Mouse (Mus musculus) neural tube, embryonic 15.5 days (tissue): ENCODE data around the gene Hspb1. TPM values are rescaled to one million over a fixed set of nuclear protein-coding genes. Genes with fewer than 3 reads are reported as not detected.

Experiments
- ATAC-seq: fragments of 200-750 bp; cut with Nextera tagmentation; 2 replicates; pipeline ENCODE4 v1.8.0; 2017; ENCODE audit warnings: mild to moderate bottlenecking, moderate TSS enrichment, moderate library complexity; ENCODE audit not compliant: low FRiP score
- H3K27ac ChIP-seq: fragments of 300-500 bp; sonication (generic); replicated peaks from 2 replicates; pipeline ENCODE4 v1.5.1; 2015; ENCODE audit warnings: mild to moderate bottlenecking, inconsistent platforms
- H3K27me3 ChIP-seq: fragments of 300-500 bp; sonication (generic); replicated peaks from 2 replicates; pipeline ENCODE4 v1.6.1; 2015; ENCODE audit warnings: inconsistent platforms
- H3K36me3 ChIP-seq: fragments of 300-500 bp; sonication (generic); 2 replicates; pipeline ENCODE4 v1.6.1; 2015; ENCODE audit warnings: inconsistent platforms
- H3K4me1 ChIP-seq: fragments of 300-500 bp; sonication (generic); 2 replicates; pipeline ENCODE4 v1.6.1; 2015; ENCODE audit warnings: inconsistent platforms
- H3K4me2 ChIP-seq: fragments of 300-500 bp; sonication (generic); 2 replicates; pipeline ENCODE4 v1.6.1; 2015; ENCODE audit warnings: inconsistent platforms, mild to moderate bottlenecking, moderate library complexity
- H3K4me3 ChIP-seq: fragments of 300-500 bp; sonication (generic); replicated peaks from 2 replicates; pipeline ENCODE4 v1.5.1; 2015; ENCODE audit warnings: mild to moderate bottlenecking, inconsistent platforms
- H3K9ac ChIP-seq: fragments of 300-500 bp; sonication (generic); replicated peaks from 2 replicates; pipeline ENCODE4 v1.6.1; 2015; ENCODE audit warnings: mild to moderate bottlenecking, inconsistent platforms
- H3K9me3 ChIP-seq: fragments of 300-500 bp; sonication (generic); replicated peaks from 2 replicates; pipeline ENCODE4 v1.6.1; 2016; ENCODE audit warnings: inconsistent platforms
- WGBS: fragments of 180-500 bp; shearing (Covaris S2); methylation state at CpG from one replicate; pipeline ENCODE4 v1.1.7; 2015; ENCODE audit warnings: mixed read lengths; 5-methylcytosine and 5-hydroxymethylcytosine counted together
- polyA plus RNA-seq: library from polyadenylated mRNA; unstranded; fragments of >200 nt; fragmentation: Nextera tagmentation; extraction: Ambion mirVana; gene quantifications from 2 replicates; pipeline ENCODE4 v1.2.1, GENCODE M21; 2015

Hspb1 gene
- polyA plus RNA-seq: 36.4 and 38.1 TPM in 2 replicates

- Histone ChIP-seq H3K36me3 (no peaks in the 10 kb centered on the region), H3K27me3 (peaks cover 37% of the 10 kb centered on the region), H3K9ac (0 out of 2 replicates have a peak within 1 kb of the TSS, but pooled peaks have one; percentile 5), H3K27ac (no peak within 1 kb of the TSS), H3K9me3 (no peaks in the 10 kb centered on the region), H3K4me2 (peak within 1 kb of the TSS; percentile 50), H3K4me1 (peaks cover 15% of the 10 kb centered on the region), H3K4me3 (peak within 1 kb of the TSS; percentile 30)
- WGBS: under 1% methylated on average over 24 of the region's 24 CpGs
- peak; percentile 35; the same call in 1 of the 2 replicates for ATAC-seq
Observed at GRCm38 (mm10) chr5:135887675-135888102, at the start of gene Hspb1. Gene Hspb1, plus strand, starts transcription at chr5:135887919.

- no peaks in the 10 kb centered on the region for H3K4me1 ChIP-seq
- no peak overlapping the region for H3K4me2 ChIP-seq
- no peaks in the 10 kb centered on the region for H3K9me3 ChIP-seq
- no peaks in the 10 kb centered on the region for H3K27me3 ChIP-seq
- ATAC-seq: no peak
- peaks cover 41% of the 10 kb centered on the region for H3K36me3 ChIP-seq
- WGBS: 74% methylated on average over 6 of the region's 6 CpGs
- no peak overlapping the region for H3K9ac ChIP-seq
- H3K4me3 ChIP-seq: no peak overlapping the region
- no peak overlapping the region for H3K27ac ChIP-seq
Observed at GRCm38 (mm10) chr5:135841651-135842050, 46.1 kb upstream of the Hspb1 start.

- 39% methylated on average over 5 of the region's 5 CpGs for WGBS
- H3K4me2 ChIP-seq: no peak overlapping the region
- no peaks in the 10 kb centered on the region for H3K27me3 ChIP-seq
- no peak overlapping the region for H3K4me3 ChIP-seq
- H3K9me3 ChIP-seq: no peaks in the 10 kb centered on the region
- no peak overlapping the region for H3K9ac ChIP-seq
- ATAC-seq: no peak
- H3K4me1 ChIP-seq: no peaks in the 10 kb centered on the region
- peaks cover 48% of the 10 kb centered on the region for H3K36me3 ChIP-seq
- H3K27ac ChIP-seq: no peak overlapping the region
Observed at GRCm38 (mm10) chr5:135843418-135843817, 44.3 kb upstream of the Hspb1 start.

- ATAC-seq: no peak
- Histone ChIP-seq H3K9ac (no peak overlapping the region), H3K4me3 (no peak overlapping the region), H3K4me1 (peaks cover 15% of the 10 kb centered on the region), H3K4me2 (no peak overlapping the region), H3K9me3 (no peaks in the 10 kb centered on the region), H3K27ac (no peak overlapping the region), H3K36me3 (peaks cover 38% of the 10 kb centered on the region; the same call in 1 of the 2 replicates), H3K27me3 (no peaks in the 10 kb centered on the region)
- WGBS: 81% methylated on average over 13 of the region's 13 CpGs
Observed at GRCm38 (mm10) chr5:135845676-135846320, 41.9 kb upstream of the Hspb1 start.

GRCm38 (mm10) chr5:135847460-135847859, 40.3 kb upstream of the Hspb1 start:
- no peaks in the 10 kb centered on the region for H3K27me3 ChIP-seq
- ATAC-seq: no peak
- H3K36me3 ChIP-seq: peaks cover 35% of the 10 kb centered on the region; the same call in 1 of the 2 replicates
- no peak overlapping the region for H3K4me2 ChIP-seq
- no peak overlapping the region for H3K27ac ChIP-seq
- H3K9ac ChIP-seq: no peak overlapping the region
- H3K4me3 ChIP-seq: no peak overlapping the region
- no peaks in the 10 kb centered on the region for H3K9me3 ChIP-seq
- peaks cover 32% of the 10 kb centered on the region for H3K4me1 ChIP-seq
- 74% methylated on average over 4 of the region's 4 CpGs for WGBS

GRCm38 (mm10) chr5:135847881-135848280, 39.8 kb upstream of the Hspb1 start:
- Histone ChIP-seq H3K27me3 (no peaks in the 10 kb centered on the region), H3K9me3 (no peaks in the 10 kb centered on the region), H3K9ac (no peak overlapping the region), H3K4me3 (no peak overlapping the region), H3K27ac (no peak overlapping the region), H3K4me2 (no peak overlapping the region), H3K36me3 (peaks cover 33% of the 10 kb centered on the region; the same call in 1 of the 2 replicates), H3K4me1 (peaks cover 33% of the 10 kb centered on the region)
- 92% methylated on average over 3 of the region's 3 CpGs for WGBS
- no peak for ATAC-seq

GRCm38 (mm10) chr5:135851024-135851423, 36.7 kb upstream of the Hspb1 start:
- Histone ChIP-seq H3K27ac (peak overlapping the region; percentile 84), H3K9ac (no peak overlapping the region), H3K4me2 (peak overlapping the region; percentile 33), H3K9me3 (no peaks in the 10 kb centered on the region), H3K4me3 (no peak overlapping the region), H3K4me1 (peaks cover 33% of the 10 kb centered on the region), H3K27me3 (peaks cover 8% of the 10 kb centered on the region), H3K36me3 (peaks cover 13% of the 10 kb centered on the region; the same call in 1 of the 2 replicates)
- ATAC-seq: peak; percentile 83
- under 1% methylated on average over 15 of the region's 15 CpGs for WGBS

GRCm38 (mm10) chr5:135851481-135851880, 36.2 kb upstream of the Hspb1 start:
- Histone ChIP-seq H3K9ac (no peak overlapping the region), H3K4me2 (peak overlapping the region; percentile 33), H3K27ac (peak overlapping the region; percentile 84), H3K4me1 (peaks cover 33% of the 10 kb centered on the region), H3K4me3 (no peak overlapping the region), H3K36me3 (peaks cover 18% of the 10 kb centered on the region), H3K9me3 (no peaks in the 10 kb centered on the region), H3K27me3 (peaks cover 12% of the 10 kb centered on the region)
- WGBS: 6% methylated on average over 3 of the region's 14 CpGs
- ATAC-seq: peak; percentile 19; the same call in 1 of the 2 replicates

GRCm38 (mm10) chr5:135852421-135852820, 35.3 kb upstream of the Hspb1 start:
- Histone ChIP-seq H3K4me2 (peak overlapping the region; percentile 19; the same call in 1 of the 2 replicates), H3K27ac (0 out of 2 replicates have a peak overlapping the region, but pooled peaks have one; percentile 84), H3K4me3 (no peak overlapping the region), H3K27me3 (peaks cover 22% of the 10 kb centered on the region), H3K9ac (0 out of 2 replicates have a peak overlapping the region, but pooled peaks have one; percentile 24), H3K9me3 (no peaks in the 10 kb centered on the region), H3K4me1 (peaks cover 38% of the 10 kb centered on the region), H3K36me3 (peaks cover 14% of the 10 kb centered on the region)
- no peak for ATAC-seq
- 8% methylated on average over 10 of the region's 10 CpGs for WGBS

GRCm38 (mm10) chr5:135853731-135854130, 34.0 kb upstream of the Hspb1 start:
- H3K4me3 ChIP-seq: no peak overlapping the region
- H3K27me3 ChIP-seq: peaks cover 32% of the 10 kb centered on the region
- peaks cover 38% of the 10 kb centered on the region for H3K4me1 ChIP-seq
- H3K27ac ChIP-seq: no peak overlapping the region
- no peaks in the 10 kb centered on the region for H3K9me3 ChIP-seq
- H3K36me3 ChIP-seq: peaks cover 21% of the 10 kb centered on the region
- 55% methylated on average over 7 of the region's 7 CpGs for WGBS
- H3K4me2 ChIP-seq: no peak overlapping the region
- no peak overlapping the region for H3K9ac ChIP-seq
- no peak for ATAC-seq

- Histone ChIP-seq H3K4me3 (no peak overlapping the region), H3K9ac (no peak overlapping the region), H3K4me2 (no peak overlapping the region), H3K27me3 (peaks cover 32% of the 10 kb centered on the region), H3K4me1 (peaks cover 30% of the 10 kb centered on the region), H3K9me3 (no peaks in the 10 kb centered on the region), H3K27ac (no peak overlapping the region), H3K36me3 (peaks cover 21% of the 10 kb centered on the region)
- WGBS: 2% methylated on average over 4 of the region's 4 CpGs
- ATAC-seq: peak; percentile 45; the same call in 1 of the 2 replicates
Observed at GRCm38 (mm10) chr5:135855156-135855555, 32.6 kb upstream of the Hspb1 start.

GRCm38 (mm10) chr5:135866662-135867061, 21.1 kb upstream of the Hspb1 start:
- peaks cover 11% of the 10 kb centered on the region for H3K4me1 ChIP-seq

More at GRCm38 (mm10) chr5:135866662-135867061, 21.1 kb upstream of the Hspb1 start:
- Histone ChIP-seq H3K27ac (no peak overlapping the region), H3K27me3 (peaks cover 8% of the 10 kb centered on the region), H3K9ac (no peak overlapping the region), H3K36me3 (peaks cover 8% of the 10 kb centered on the region; the same call in 1 of the 2 replicates), H3K4me2 (no peak overlapping the region), H3K4me3 (no peak overlapping the region), H3K9me3 (no peaks in the 10 kb centered on the region)
- ATAC-seq: no peak
- 55% methylated on average over 8 of the region's 8 CpGs for WGBS
